ENCODE assay signal across 25 mouse cellular contexts in the genomic region with DNA sequence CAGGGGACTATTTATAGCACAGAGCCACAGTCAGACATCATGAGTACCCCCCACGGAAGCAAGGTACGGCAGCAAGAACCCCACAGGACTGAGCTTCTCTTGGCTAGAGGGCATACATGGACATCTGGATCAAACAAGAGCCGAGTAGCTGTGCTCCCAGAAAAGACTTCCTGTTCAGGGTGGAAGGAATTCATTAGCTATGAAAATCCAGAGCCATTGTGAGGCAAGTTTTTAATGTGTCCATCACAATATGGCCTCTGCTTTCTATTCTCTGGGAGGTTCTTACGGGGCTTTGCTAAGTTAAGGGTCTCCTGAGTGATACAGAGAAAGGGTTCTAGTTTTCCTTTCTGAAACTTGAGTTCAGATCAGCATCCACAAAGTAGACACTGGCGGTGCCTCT. TPM values are rescaled to one million over a fixed set of nuclear protein-coding genes. Genes with fewer than 3 reads are reported as not detected.
A peak's percentile ranks its signal among the peaks of the same experiment; 100 is the strongest.
DNase-seq lines count a peak whose midpoint lies in the region; ATAC-seq lines count a peak whose summit lies in the region.
"Had no signal": no experiment of that assay in that cellular context is flagged by ENCODE, and none has a peak within 500 bp of the region (broad histone marks: within the 10 kb centered on the region; RNA-seq: fewer than 3 reads in every experiment).

No protein-coding gene starts in this region.

- peak overlapping the region; percentile 96 for H3K27ac ChIP-seq in hindbrain, embryonic 10.5 days
- no peak overlapping the region for H3K27ac ChIP-seq in hindbrain, embryonic 16.5 days (ENCODE audit: low read depth, low read length)
- H3K27ac ChIP-seq in forebrain, embryonic 13.5 days = peak overlapping the region; percentile 95
- no peak overlapping the region for H3K27ac ChIP-seq in limb, embryonic 12.5 days
- H3K27ac ChIP-seq: heart, adult 2 months had no signal

- no peak overlapping the region for H3K9ac ChIP-seq in hindbrain, embryonic 16.5 days (ENCODE audit: low read depth, low read length)
- H3K9ac ChIP-seq in forebrain, embryonic 13.5 days = no peak overlapping the region
- no peak overlapping the region for H3K9ac ChIP-seq in limb, embryonic 12.5 days (replicated peaks)
- H3K9ac ChIP-seq: liver, postnatal 0 days had no signal

- no peaks in the 10 kb centered on the region for H3K9me3 ChIP-seq in hindbrain, embryonic 10.5 days
- no peaks in the 10 kb centered on the region; the same call in 1 of the 2 replicates for H3K9me3 ChIP-seq in hindbrain, embryonic 16.5 days (ENCODE audit: control insufficient read depth, low read length)
- no peaks in the 10 kb centered on the region for H3K9me3 ChIP-seq in forebrain, embryonic 13.5 days (replicated peaks)
- H3K9me3 ChIP-seq in limb, embryonic 12.5 days = no peaks in the 10 kb centered on the region
- H3K9me3 ChIP-seq: megakaryocyte, embryonic 14.5 days had no signal

- no peak for DNase-seq in hindbrain, embryonic 10.5 days (ENCODE audit: low spot score)
- DNase-seq in R1 (ENCODE audit: low read depth, low spot score) = peak; percentile 20
- no peak for DNase-seq in frontal cortex, postnatal 10 days (ENCODE audit: low spot score in 2 of 2)
- no peak for DNase-seq in lung, postnatal 25 days (ENCODE audit: low spot score)
- DNase-seq: adrenal gland, adult 8-10 months; cerebellum, adult 9-11 months; gastrocnemius, postnatal 10 days; heart, postnatal 4 days; liver, postnatal 0 days; lung, postnatal 14 days; right cerebral cortex, postnatal 14 days; spleen, adult 18-20 months; thymus, postnatal 36 days had no signal

- H3K4me2 ChIP-seq in hindbrain, embryonic 16.5 days (ENCODE audit: low read length) = no peak overlapping the region
- H3K4me2 ChIP-seq in forebrain, embryonic 13.5 days = peak overlapping the region; percentile 77; the same call in 1 of the 2 replicates
- peak overlapping the region; percentile 10; the same call in 1 of the 2 replicates for H3K4me2 ChIP-seq in limb, embryonic 12.5 days

- WGBS in hindbrain, embryonic 10.5 days = 20% methylated on average over 5 of the region's 5 CpGs
- 17% methylated on average over 5 of the region's 5 CpGs for WGBS in hindbrain, embryonic 16.5 days
- 8% methylated on average over 5 of the region's 5 CpGs for WGBS in forebrain, embryonic 13.5 days
- WGBS in limb, embryonic 12.5 days = 25% methylated on average over 5 of the region's 5 CpGs

- peaks cover 71% of the 10 kb centered on the region for H3K4me1 ChIP-seq in hindbrain, embryonic 10.5 days (replicated peaks)
- H3K4me1 ChIP-seq in hindbrain, embryonic 16.5 days (ENCODE audit: control insufficient read depth, insufficient read depth, low read depth, low read length) = peaks cover 20% of the 10 kb centered on the region
- H3K4me1 ChIP-seq in forebrain, embryonic 13.5 days = peaks cover 69% of the 10 kb centered on the region
- H3K4me1 ChIP-seq in limb, embryonic 12.5 days (replicated peaks) = peaks cover 35% of the 10 kb centered on the region
- H3K4me1 ChIP-seq: megakaryocyte, embryonic 14.5 days had no signal

- H3K27me3 ChIP-seq in hindbrain, embryonic 10.5 days (ENCODE audit: insufficient read depth, poor library complexity, severe bottlenecking) = peaks cover 97% of the 10 kb centered on the region
- H3K27me3 ChIP-seq in hindbrain, embryonic 16.5 days (replicated peaks; ENCODE audit: control insufficient read depth, insufficient read depth, low read length) = peaks cover 63% of the 10 kb centered on the region
- peaks cover 23% of the 10 kb centered on the region; the same call in 1 of the 2 replicates for H3K27me3 ChIP-seq in forebrain, embryonic 13.5 days
- H3K27me3 ChIP-seq in limb, embryonic 12.5 days = peaks cover 98% of the 10 kb centered on the region

- no peak for ATAC-seq in hindbrain, embryonic 16.5 days
- ATAC-seq in forebrain, embryonic 13.5 days = no peak
- no peak for ATAC-seq in limb, embryonic 12.5 days (ENCODE audit: insufficient number of reproducible peaks, insufficient read depth, low FRiP score, low TSS enrichment, low read depth)
- no peak for ATAC-seq in inflammation-experienced regulatory T-cells, adult 6 months
- ATAC-seq: intestine, embryonic 16.5 days; liver, postnatal 0 days had no signal

- no peaks in the 10 kb centered on the region for H3K36me3 ChIP-seq in hindbrain, embryonic 10.5 days
- no peaks in the 10 kb centered on the region for H3K36me3 ChIP-seq in hindbrain, embryonic 16.5 days (ENCODE audit: control insufficient read depth, insufficient read depth, low read length)
- peaks cover 10% of the 10 kb centered on the region for H3K36me3 ChIP-seq in forebrain, embryonic 13.5 days (ENCODE audit: poor library complexity, severe bottlenecking)
- H3K36me3 ChIP-seq in limb, embryonic 12.5 days = no peaks in the 10 kb centered on the region

- 0 out of 2 replicates have a peak overlapping the region, but pooled peaks have one; percentile 58 for H3K4me3 ChIP-seq in hindbrain, embryonic 10.5 days
- no peak overlapping the region for H3K4me3 ChIP-seq in hindbrain, embryonic 16.5 days (ENCODE audit: low read length)
- no peak overlapping the region for H3K4me3 ChIP-seq in forebrain, embryonic 13.5 days
- no peak overlapping the region for H3K4me3 ChIP-seq in limb, embryonic 12.5 days (replicated peaks)
- H3K4me3 ChIP-seq: heart, adult 2 months; megakaryocyte, embryonic 14.5 days; myocyte had no signal

RNA-seq across cellular contexts. Expression of a gene that starts 33.8 kb away (rescaled TPM):
- 2.5 and 2.6 TPM in 2 replicates for polyA plus RNA-seq in hindbrain, embryonic 10.5 days (2016; fragmentation: Nextera tagmentation; extraction: Ambion mirVana)
- 1.2 and 1.4 TPM in 2 replicates for polyA plus RNA-seq in hindbrain, embryonic 16.5 days (2015; fragmentation: Nextera tagmentation; extraction: Ambion mirVana)
- 7.7 and 8.8 TPM in 2 replicates for polyA plus RNA-seq in forebrain, embryonic 13.5 days (2015; fragmentation: Nextera tagmentation; extraction: Ambion mirVana)
- not detected in 2 replicates for polyA plus RNA-seq in limb, embryonic 12.5 days (2016; fragmentation: Nextera tagmentation; extraction: Ambion mirVana)
- polyA plus RNA-seq in inflammation-experienced regulatory T-cells, adult 6 months (2017; shearing (Covaris generic)) = not detected
- polyA plus RNA-seq: heart, adult 2 months; heart, embryonic 14.5 days; intestine, embryonic 16.5 days; kidney, embryonic 14.5 days; large intestine, adult 2 months; liver, adult 2 months; liver, postnatal 0 days; myocyte had no signal

Comparison
In these comparisons a context has a peak if more than half of its experiments do, and no peak if none do; other contexts are left out.
1. H3K27ac ChIP-seq: peak in hindbrain, embryonic 10.5 days (single experiment) and forebrain, embryonic 13.5 days (single experiment); none in hindbrain, embryonic 16.5 days (single experiment) and limb, embryonic 12.5 days (single experiment).